Mouse (Mus musculus) liver, adult 2 months (tissue): ENCODE measurements at regions not wholly inside any gene's neighbourhood (a gene's known extent, or its start where the extent isn't known, plus 50 kb on each side); places are given as distances from the start of the nearest gene placed in this dataset.

Source experiments
- DNase-seq: peaks from one replicate; pipeline ENCODE4 v3.0.0-alpha.2; 2011; ENCODE audit warnings: low read depth, low spot score; ENCODE audit errors: extremely low read depth
- H3K27ac ChIP-seq: fragments of 200-500 bp; replicated peaks from 2 replicates; pipeline ENCODE4 v1.5.1; 2012; ENCODE audit warnings: low read depth, mild to moderate bottlenecking, control low read depth, inconsistent platforms, low read length; ENCODE audit not compliant: insufficient read depth
- H3K27me3 ChIP-seq: fragments of 200-500 bp; 2 replicates; pipeline ENCODE4 v1.6.1; 2012; ENCODE audit warnings: mild to moderate bottlenecking, moderate library complexity, low read length, inconsistent platforms; ENCODE audit not compliant: control insufficient read depth, insufficient read depth
- H3K36me3 ChIP-seq: fragments of 200-500 bp; 2 replicates; pipeline ENCODE4 v1.6.1; 2012; ENCODE audit warnings: low read length, inconsistent platforms; ENCODE audit not compliant: control insufficient read depth, insufficient read depth
- H3K4me1 ChIP-seq: fragments of 200-500 bp; 2 replicates; pipeline ENCODE4 v1.6.1; 2011; ENCODE audit warnings: low read length; ENCODE audit not compliant: control insufficient read depth, insufficient read depth
- H3K4me3 ChIP-seq: fragments of 200-500 bp; 2 replicates; pipeline ENCODE4 v1.5.1; 2011; ENCODE audit warnings: low read depth, mild to moderate bottlenecking, control low read depth, low read length, moderate library complexity; ENCODE audit not compliant: insufficient read depth
- H3K79me2 ChIP-seq: fragments of 200-500 bp; 2 replicates; pipeline ENCODE4 v1.6.1; 2012; ENCODE audit warnings: inconsistent platforms, mild to moderate bottlenecking, low read length, moderate library complexity; ENCODE audit not compliant: control insufficient read depth, insufficient read depth
- H3K9ac ChIP-seq: fragments of 200-500 bp; 2 replicates; pipeline ENCODE4 v1.6.1; 2012; ENCODE audit warnings: low read depth, mild to moderate bottlenecking, control low read depth, inconsistent platforms, low read length
- CTCF ChIP-seq: fragments of 200-500 bp; IDR thresholded peaks from 2 replicates; pipeline ENCODE4 v1.5.1; 2011; ENCODE audit warnings: low read depth, low read length, control low read depth
- POLR2A ChIP-seq: fragments of 200-500 bp; IDR thresholded peaks from 2 replicates; pipeline ENCODE4 v1.6.1; 2011; ENCODE audit warnings: low read length, control low read depth; ENCODE audit not compliant: insufficient read depth; ENCODE audit errors: extremely low read depth
- WGBS: fragments of 180-500 bp; shearing (Covaris S2); methylation state at CpG from one replicate; pipeline ENCODE4 v1.1.7; 2018; 5-methylcytosine and 5-hydroxymethylcytosine counted together

DNA sequence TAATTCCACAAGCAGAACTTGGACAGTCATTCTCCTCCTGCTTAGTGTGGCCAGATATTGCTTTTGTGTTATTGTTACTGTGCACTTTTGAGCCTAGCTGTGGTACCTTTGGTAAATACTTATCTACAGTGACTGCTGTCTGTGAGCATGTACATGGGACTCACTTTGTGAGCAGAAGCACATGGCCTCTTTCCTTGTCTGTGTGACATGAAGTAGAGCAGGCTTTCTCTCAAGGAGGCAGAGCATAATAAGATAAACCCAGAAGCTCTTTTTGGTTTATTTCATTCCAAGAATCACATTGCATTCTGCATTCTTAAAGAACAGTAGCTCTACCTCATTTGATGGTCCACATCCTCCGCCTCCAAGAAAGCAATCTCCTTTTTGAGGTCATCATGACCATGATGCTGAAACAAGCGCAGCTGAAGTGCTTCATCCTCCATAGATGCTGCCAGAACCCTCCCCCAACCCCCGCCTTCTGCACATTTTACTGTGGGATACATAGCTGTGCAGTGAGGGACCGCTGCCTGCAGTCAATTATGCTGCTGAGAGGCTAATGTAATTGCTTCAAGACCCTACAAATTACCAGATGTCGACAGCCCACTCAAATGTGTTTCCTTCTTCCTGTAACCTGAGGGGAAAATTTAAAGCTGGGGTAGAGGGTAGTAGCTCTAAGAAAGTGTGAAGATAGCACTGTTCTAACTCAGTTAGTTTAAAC is 463.0 kb upstream of the Sphkap start:
- Histone ChIP-seq H3K4me1 (no peaks in the 10 kb centered on the region), H3K9ac (no peak overlapping the region), H3K27me3 (no peaks in the 10 kb centered on the region), H3K79me2 (no peaks in the 10 kb centered on the region), H3K36me3 (no peaks in the 10 kb centered on the region), H3K4me3 (no peak overlapping the region), H3K27ac (no peak overlapping the region)
- WGBS = 78% methylated on average over 5 of the region's 5 CpGs
- no peak for DNase-seq
- TF ChIP-seq CTCF (no peak), POLR2A (no peak)

- no peaks in the 10 kb centered on the region for H3K4me1 ChIP-seq
- H3K9ac ChIP-seq = no peak overlapping the region
- H3K36me3 ChIP-seq = no peaks in the 10 kb centered on the region
- no peaks in the 10 kb centered on the region for H3K27me3 ChIP-seq
- H3K4me3 ChIP-seq = no peak overlapping the region
- no peaks in the 10 kb centered on the region for H3K79me2 ChIP-seq
- TF ChIP-seq POLR2A (no peak), CTCF (no peak)
- WGBS = 98% methylated on average over 2 of the region's 2 CpGs
- no peak overlapping the region for H3K27ac ChIP-seq
- DNase-seq = no peak
These were observed 461.0 kb upstream of the Sphkap start for GRCm38 (mm10) chr1:83869046-83869445.

GRCm38 (mm10) chr1:83862541-83862940 is 454.5 kb upstream of the Sphkap start:
- 75% methylated on average over 1 of the region's 1 CpGs for WGBS
- no peak for DNase-seq

DNA sequence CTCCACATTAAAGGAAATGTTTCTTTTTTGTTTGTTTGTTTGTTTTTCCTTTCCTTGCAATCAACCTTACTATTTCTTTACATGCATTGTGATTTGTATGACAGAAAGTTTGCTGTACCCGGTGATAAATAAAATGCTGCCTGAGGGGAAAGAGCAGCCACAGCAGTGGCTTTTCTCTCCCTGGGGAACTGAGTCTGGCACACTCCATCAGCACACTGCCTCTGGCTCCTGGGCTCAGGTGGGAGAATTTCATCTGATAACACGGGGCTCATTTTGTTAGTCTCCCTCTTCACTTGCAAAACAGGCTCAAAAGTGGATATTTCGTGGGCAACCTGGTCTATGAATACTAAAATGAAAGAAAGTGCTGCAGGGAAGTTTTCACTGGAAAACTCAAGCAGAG is 454.1 kb upstream of the Sphkap start:
- Histone ChIP-seq H3K4me1 (no peaks in the 10 kb centered on the region), H3K79me2 (no peaks in the 10 kb centered on the region), H3K9ac (no peak overlapping the region), H3K27me3 (no peaks in the 10 kb centered on the region), H3K36me3 (no peaks in the 10 kb centered on the region), H3K27ac (no peak overlapping the region), H3K4me3 (no peak overlapping the region)
- WGBS = 64% methylated on average over 3 of the region's 3 CpGs
- DNase-seq = no peak
- TF ChIP-seq CTCF = no peak
- no peak for TF ChIP-seq POLR2A

More at GRCm38 (mm10) chr1:83862541-83862940, 454.5 kb upstream of the Sphkap start:
- no peak overlapping the region for H3K27ac ChIP-seq
- no peak overlapping the region for H3K4me3 ChIP-seq
- no peaks in the 10 kb centered on the region for H3K4me1 ChIP-seq
- no peaks in the 10 kb centered on the region for H3K79me2 ChIP-seq
- no peaks in the 10 kb centered on the region for H3K36me3 ChIP-seq
- no peaks in the 10 kb centered on the region for H3K27me3 ChIP-seq
- no peak overlapping the region for H3K9ac ChIP-seq
- no peak for TF ChIP-seq CTCF
- TF ChIP-seq POLR2A = no peak

DNA sequence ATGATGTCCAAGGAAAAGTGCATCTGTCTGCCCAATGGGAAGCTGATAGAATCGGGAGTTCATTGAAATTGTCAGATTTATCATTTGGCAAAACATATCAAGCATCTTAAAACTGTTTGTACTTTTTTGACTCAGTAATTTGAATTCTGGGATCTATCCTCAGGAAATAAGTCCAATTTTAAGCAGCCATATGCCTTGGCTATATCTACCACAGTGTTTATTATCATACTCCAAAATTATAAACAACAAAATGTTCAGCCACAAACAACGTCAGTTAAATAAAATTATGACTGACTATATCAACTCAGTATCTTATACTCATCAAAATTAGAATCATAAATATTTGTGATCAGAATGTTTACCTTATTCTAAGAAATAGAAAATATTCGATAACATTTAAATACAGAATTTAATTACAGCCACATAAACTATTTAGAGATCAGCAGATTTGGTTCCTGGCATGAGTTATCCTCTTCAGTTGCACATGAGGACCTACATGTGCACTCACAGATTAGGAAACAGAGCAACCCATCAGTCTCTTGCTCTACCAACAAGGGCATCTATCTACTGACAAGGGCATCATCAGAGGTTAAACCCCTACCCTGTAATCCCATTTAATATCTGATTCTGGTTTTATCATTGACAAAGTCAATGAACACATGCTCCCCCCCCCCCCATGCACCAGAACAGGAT is 451.9 kb upstream of the Sphkap start:
- Histone ChIP-seq H3K4me1 (no peaks in the 10 kb centered on the region), H3K79me2 (no peaks in the 10 kb centered on the region), H3K27me3 (no peaks in the 10 kb centered on the region), H3K9ac (no peak overlapping the region), H3K36me3 (no peaks in the 10 kb centered on the region), H3K27ac (no peak overlapping the region), H3K4me3 (no peak overlapping the region)
- no peak for DNase-seq
- WGBS = 81% methylated on average over 3 of the region's 3 CpGs
- TF ChIP-seq POLR2A = no peak
- TF ChIP-seq CTCF = no peak

DNA sequence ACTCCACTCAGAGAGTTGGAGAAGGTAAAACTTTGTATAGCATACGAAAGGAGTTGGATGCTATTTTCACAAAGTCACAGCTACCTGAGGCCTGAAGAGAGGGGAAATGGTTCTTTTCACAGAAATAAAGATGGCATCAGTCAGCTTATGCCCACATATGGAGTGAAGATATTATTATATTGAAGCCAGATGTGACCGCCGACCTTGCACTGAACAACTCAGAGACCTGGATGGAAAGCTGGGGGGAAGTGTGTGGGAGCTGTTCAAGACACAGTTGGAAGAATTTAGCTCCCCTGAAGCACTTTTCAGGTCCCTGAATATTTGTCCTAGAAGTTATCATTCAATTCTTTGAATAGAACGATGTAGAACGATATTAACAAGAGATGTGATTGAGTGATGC is 446.0 kb upstream of the Sphkap start:
- no peak for TF ChIP-seq POLR2A
- TF ChIP-seq CTCF = no peak
- Histone ChIP-seq H3K27me3 (no peaks in the 10 kb centered on the region), H3K4me3 (no peak overlapping the region), H3K36me3 (no peaks in the 10 kb centered on the region), H3K9ac (no peak overlapping the region), H3K4me1 (no peaks in the 10 kb centered on the region), H3K27ac (no peak overlapping the region), H3K79me2 (no peaks in the 10 kb centered on the region)
- no peak for DNase-seq
- WGBS = 94% methylated on average over 5 of the region's 5 CpGs
